Mouse (Mus musculus): ENCODE data around the gene Rpa1. TPM values are rescaled to one million over a fixed set of nuclear protein-coding genes. Genes with fewer than 3 reads are reported as not detected.

Gene Rpa1
- polyA plus RNA-seq, 1 experiment from 2014 or later: 154 TPM

DNA sequence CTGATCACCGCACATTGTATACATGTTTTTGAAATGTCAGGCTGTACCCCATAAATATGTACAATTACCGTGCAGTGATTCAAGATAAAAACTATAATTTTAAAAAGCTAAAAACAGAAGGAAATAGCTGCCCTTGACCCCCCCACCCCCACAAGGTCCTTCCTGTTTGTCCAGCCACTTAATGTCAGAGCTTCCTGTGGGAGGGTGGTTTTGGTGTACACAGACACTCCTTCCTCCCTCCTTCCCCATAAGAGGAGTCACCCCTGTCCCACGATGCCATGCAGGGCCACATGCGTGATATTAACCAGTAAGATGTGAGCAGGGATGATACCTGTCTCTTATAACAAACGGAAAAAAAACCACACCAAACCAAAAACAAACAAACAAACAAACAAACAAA is 92.8 kb downstream of the Rpa1 start:
- H3K4me1 ChIP-seq (ENCODE audit: control insufficient read depth, insufficient read depth, low read length): no peaks in the 10 kb centered on the region
- H3K27me3 ChIP-seq (ENCODE audit: control insufficient read depth, insufficient read depth, low read length): no peaks in the 10 kb centered on the region
- no peak for ATAC-seq (ENCODE audit: insufficient number of reproducible peaks, low FRiP score, low TSS enrichment, low read depth)
- no peak overlapping the region for H3K9ac ChIP-seq (ENCODE audit: low read length)
- H3K4me2 ChIP-seq (ENCODE audit: low read depth, severe bottlenecking): no peak overlapping the region
- no peaks in the 10 kb centered on the region for H3K9me3 ChIP-seq (ENCODE audit: control insufficient read depth, low read length)
- H3K36me3 ChIP-seq (ENCODE audit: control insufficient read depth, insufficient read depth, low read length): no peaks in the 10 kb centered on the region
- DNase-seq (ENCODE audit: low spot score): no peak
- H3K27ac ChIP-seq (replicated peaks; ENCODE audit: low read depth, low read length): no peak overlapping the region
- WGBS: 89% methylated on average over 5 of the region's 5 CpGs
- no peak overlapping the region for H3K4me3 ChIP-seq (ENCODE audit: low read depth, low read length)

DNA sequence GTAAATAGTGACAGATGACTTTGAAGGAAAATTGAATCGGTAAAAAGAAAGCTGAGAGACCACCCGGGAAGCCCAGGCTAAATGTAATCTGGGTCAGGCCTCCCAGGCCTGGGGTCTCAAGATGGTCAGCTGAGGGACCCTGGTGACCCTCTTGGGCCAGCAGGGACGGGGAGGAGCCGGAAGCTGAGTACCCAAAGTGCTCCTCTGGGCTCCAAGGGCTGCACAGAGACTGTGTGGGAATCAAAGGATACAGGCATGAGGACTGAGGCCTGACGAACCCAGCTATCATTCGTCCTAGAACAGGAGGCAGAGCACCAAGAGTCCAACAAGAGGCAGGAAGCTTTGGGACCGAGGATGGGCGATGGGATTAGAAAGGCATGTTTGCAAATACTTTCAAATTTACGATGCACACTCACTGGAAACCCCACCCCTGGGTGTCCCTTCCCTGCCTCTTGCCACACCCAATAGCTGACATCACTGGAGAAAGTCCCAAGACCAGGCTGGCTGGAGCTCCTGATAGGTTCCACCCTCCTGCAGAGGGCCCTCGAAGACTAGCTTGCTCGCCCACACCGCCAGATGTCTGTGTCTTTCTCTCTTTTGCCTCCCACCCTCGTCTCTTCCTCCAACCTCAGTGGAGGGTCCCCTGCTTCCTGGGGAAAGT is 93.7 kb downstream of the Rpa1 start:
- DNase-seq (ENCODE audit: low spot score): no peak
- Histone ChIP-seq H3K27me3 (ENCODE audit: control insufficient read depth, insufficient read depth, low read length) (no peaks in the 10 kb centered on the region), H3K27ac (replicated peaks; ENCODE audit: low read depth, low read length) (no peak overlapping the region)

DNA sequence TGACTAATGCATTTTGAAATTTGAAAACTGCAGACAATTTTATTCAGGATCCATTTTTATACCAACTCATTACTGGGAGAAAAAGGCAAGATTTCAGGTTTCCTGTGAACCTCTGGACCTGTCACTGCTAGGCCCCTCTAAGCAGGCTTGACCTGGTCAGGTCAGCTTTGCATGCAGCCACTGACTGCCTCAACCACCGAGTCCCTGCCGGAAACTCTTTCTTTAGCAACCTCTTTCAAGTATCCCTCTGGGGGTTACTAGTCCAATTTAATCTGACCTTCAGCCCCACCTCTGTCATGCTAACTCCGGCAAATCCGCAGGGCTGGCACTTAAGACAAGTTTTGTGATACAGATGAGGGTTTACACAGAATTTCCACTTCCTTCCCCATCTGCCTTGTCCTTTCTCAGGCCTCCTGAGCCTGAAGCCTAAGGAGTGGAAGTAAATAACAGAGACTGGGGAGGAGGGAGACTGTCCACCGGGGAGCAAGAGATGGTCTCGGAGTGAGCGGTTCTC is 96.5 kb downstream of the Rpa1 start:
- ATAC-seq (ENCODE audit: insufficient number of reproducible peaks, low FRiP score, low TSS enrichment, low read depth): no peak
- WGBS: 60% methylated on average over 7 of the region's 7 CpGs
- Histone ChIP-seq H3K9me3 (ENCODE audit: control insufficient read depth, low read length) (no peaks in the 10 kb centered on the region), H3K9ac (ENCODE audit: low read length) (no peak overlapping the region), H3K4me2 (ENCODE audit: low read depth, severe bottlenecking) (no peak overlapping the region), H3K4me3 (ENCODE audit: low read depth, low read length) (no peak overlapping the region), H3K27me3 (ENCODE audit: control insufficient read depth, insufficient read depth, low read length) (no peaks in the 10 kb centered on the region), H3K4me1 (ENCODE audit: control insufficient read depth, insufficient read depth, low read length) (0 out of 2 replicates have a peak, but pooled peaks cover 4% of the 10 kb centered on the region), H3K27ac (replicated peaks; ENCODE audit: low read depth, low read length) (no peak overlapping the region), H3K36me3 (ENCODE audit: control insufficient read depth, insufficient read depth, low read length) (no peaks in the 10 kb centered on the region)
- no peak for DNase-seq (ENCODE audit: low spot score)

More for the DNA sequence above, 93.7 kb downstream of the Rpa1 start:
- H3K4me1 ChIP-seq (ENCODE audit: control insufficient read depth, insufficient read depth, low read length): 0 out of 2 replicates have a peak, but pooled peaks cover 1% of the 10 kb centered on the region
- no peak overlapping the region for H3K9ac ChIP-seq (ENCODE audit: low read length)
- no peak overlapping the region for H3K4me2 ChIP-seq (ENCODE audit: low read depth, severe bottlenecking)
- no peak overlapping the region for H3K4me3 ChIP-seq (ENCODE audit: low read depth, low read length)
- H3K36me3 ChIP-seq (ENCODE audit: control insufficient read depth, insufficient read depth, low read length): no peaks in the 10 kb centered on the region
- H3K9me3 ChIP-seq (ENCODE audit: control insufficient read depth, low read length): no peaks in the 10 kb centered on the region
- 65% methylated on average over 13 of the region's 13 CpGs for WGBS
- no peak for ATAC-seq (ENCODE audit: insufficient number of reproducible peaks, low FRiP score, low TSS enrichment, low read depth)

DNA sequence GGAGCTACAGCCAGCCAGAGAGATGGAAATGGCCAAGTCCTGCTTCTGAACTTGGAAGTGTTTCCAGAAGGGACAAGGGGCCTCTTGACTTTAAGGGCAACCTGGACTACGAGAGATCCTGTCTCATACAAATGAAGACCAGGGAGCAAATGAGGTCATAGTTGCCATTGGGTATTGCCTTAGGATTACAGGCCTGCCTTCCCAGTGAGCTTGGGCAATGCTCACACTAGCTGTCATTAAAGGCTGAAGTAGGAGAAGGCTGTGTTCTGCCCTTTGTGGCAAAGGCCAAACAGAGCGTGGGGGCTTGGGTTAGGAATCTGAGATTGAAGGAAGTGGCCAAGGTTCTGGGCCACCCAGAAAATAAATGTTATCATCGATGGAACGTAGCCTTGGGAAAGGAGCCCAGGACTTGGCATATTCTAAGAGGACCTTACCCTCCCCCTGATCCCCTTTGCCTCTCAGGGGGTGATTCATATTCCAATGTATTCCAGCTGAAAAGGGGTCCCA is 97.1 kb downstream of the Rpa1 start:
- no peak overlapping the region for H3K27ac ChIP-seq (replicated peaks; ENCODE audit: low read depth, low read length)
- H3K9me3 ChIP-seq (ENCODE audit: control insufficient read depth, low read length): no peaks in the 10 kb centered on the region
- WGBS: 85% methylated on average over 4 of the region's 4 CpGs
- no peaks in the 10 kb centered on the region for H3K36me3 ChIP-seq (ENCODE audit: control insufficient read depth, insufficient read depth, low read length)
- H3K4me1 ChIP-seq (ENCODE audit: control insufficient read depth, insufficient read depth, low read length): 0 out of 2 replicates have a peak, but pooled peaks cover 4% of the 10 kb centered on the region
- no peak overlapping the region for H3K4me3 ChIP-seq (ENCODE audit: low read depth, low read length)
- H3K9ac ChIP-seq (ENCODE audit: low read length): no peak overlapping the region
- H3K4me2 ChIP-seq (ENCODE audit: low read depth, severe bottlenecking): no peak overlapping the region
- ATAC-seq (ENCODE audit: insufficient number of reproducible peaks, low FRiP score, low TSS enrichment, low read depth): no peak
- DNase-seq (ENCODE audit: low spot score): no peak
- H3K27me3 ChIP-seq (ENCODE audit: control insufficient read depth, insufficient read depth, low read length): no peaks in the 10 kb centered on the region

DNA sequence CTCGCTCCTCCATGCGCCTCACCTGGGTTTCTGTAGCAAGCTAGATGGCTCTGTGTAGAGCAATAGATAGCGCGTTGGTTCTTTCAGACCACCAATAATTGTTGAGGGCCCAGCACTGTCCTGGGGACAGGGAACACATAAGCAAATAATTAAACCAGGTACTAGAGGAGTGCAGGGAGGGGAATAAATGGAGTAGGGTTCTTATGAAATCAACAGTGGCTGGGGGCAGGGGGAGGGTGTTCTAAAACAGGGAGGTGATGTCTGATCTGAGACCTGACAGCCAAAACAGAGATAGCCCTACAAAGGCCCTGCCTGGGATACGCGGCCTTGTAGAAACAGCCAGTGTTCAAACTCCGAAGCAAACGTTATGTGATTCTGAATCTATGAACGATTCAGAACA is 98.5 kb downstream of the Rpa1 start:
- Histone ChIP-seq H3K9ac (ENCODE audit: low read length) (no peak overlapping the region), H3K27me3 (ENCODE audit: control insufficient read depth, insufficient read depth, low read length) (no peaks in the 10 kb centered on the region), H3K4me3 (ENCODE audit: low read depth, low read length) (no peak overlapping the region), H3K4me1 (ENCODE audit: control insufficient read depth, insufficient read depth, low read length) (peaks cover 9% of the 10 kb centered on the region), H3K9me3 (ENCODE audit: control insufficient read depth, low read length) (no peaks in the 10 kb centered on the region), H3K36me3 (ENCODE audit: control insufficient read depth, insufficient read depth, low read length) (no peaks in the 10 kb centered on the region), H3K4me2 (ENCODE audit: low read depth, severe bottlenecking) (no peak overlapping the region), H3K27ac (replicated peaks; ENCODE audit: low read depth, low read length) (no peak overlapping the region)
- no peak for DNase-seq (ENCODE audit: low spot score)
- ATAC-seq (ENCODE audit: insufficient number of reproducible peaks, low FRiP score, low TSS enrichment, low read depth): no peak
- WGBS: 87% methylated on average over 9 of the region's 9 CpGs

Small RNA genes lying within 50 kb of the gene (microRNA-seq; reads per million reads assigned to microRNA genes)
- gene Gm47300: not detected

Other genes with a start within 250 kb of the Rpa1 start
- gene Hic1, start 178.8 kb downstream of the Rpa1 start, polyA plus RNA-seq (2014; fragmentation: Nextera tagmentation; extraction: Ambion mirVana): 4.1 and 4.5 TPM in 2 replicates
- 38.2 and 39.8 TPM in 2 replicates for gene Ovca2, start 169.5 kb downstream of the Rpa1 start, polyA plus RNA-seq (2014; fragmentation: Nextera tagmentation; extraction: Ambion mirVana)
- 24.1 and 25.5 TPM in 2 replicates for gene Dph1, start 157.1 kb downstream of the Rpa1 start, polyA plus RNA-seq (2014; fragmentation: Nextera tagmentation; extraction: Ambion mirVana)
- 0.75 and 0.78 TPM in 2 replicates for gene Rtn4rl1, start 154.5 kb downstream of the Rpa1 start, polyA plus RNA-seq (2014; fragmentation: Nextera tagmentation; extraction: Ambion mirVana)
- 14.3 and 15.2 TPM in 2 replicates for gene Smyd4, start 109 bp upstream of the Rpa1 start, polyA plus RNA-seq (2014; fragmentation: Nextera tagmentation; extraction: Ambion mirVana)
- gene Serpinf1, start 74.4 kb upstream of the Rpa1 start, polyA plus RNA-seq (2014; fragmentation: Nextera tagmentation; extraction: Ambion mirVana): 174 and 194 TPM in 2 replicates
- 0.52 TPM in 1 of 2 replicates, not detected in the other for gene Serpinf2, start 91.3 kb upstream of the Rpa1 start, polyA plus RNA-seq (2014; fragmentation: Nextera tagmentation; extraction: Ambion mirVana)
- gene Wdr81, start 106.4 kb upstream of the Rpa1 start, polyA plus RNA-seq (2014; fragmentation: Nextera tagmentation; extraction: Ambion mirVana): 3.3 and 3.4 TPM in 2 replicates
- gene Tlcd2, start 113.4 kb upstream of the Rpa1 start, polyA plus RNA-seq (2014; fragmentation: Nextera tagmentation; extraction: Ambion mirVana): 10.4 and 11.3 TPM in 2 replicates
- 111 and 123 TPM in 2 replicates for gene Prpf8, start 138.5 kb upstream of the Rpa1 start, polyA plus RNA-seq (2014; fragmentation: Nextera tagmentation; extraction: Ambion mirVana)
- gene Rilp, start 161.8 kb upstream of the Rpa1 start, polyA plus RNA-seq (2014; fragmentation: Nextera tagmentation; extraction: Ambion mirVana): 0.50 and 0.59 TPM in 2 replicates
- gene Scarf1, start 165.2 kb upstream of the Rpa1 start, polyA plus RNA-seq (2014; fragmentation: Nextera tagmentation; extraction: Ambion mirVana): 4.5 and 4.7 TPM in 2 replicates
- 4.0 and 4.2 TPM in 2 replicates for gene Slc43a2, start 183.4 kb upstream of the Rpa1 start, polyA plus RNA-seq (2014; fragmentation: Nextera tagmentation; extraction: Ambion mirVana)
- gene Pitpna, start 239.8 kb upstream of the Rpa1 start, polyA plus RNA-seq (2014; fragmentation: Nextera tagmentation; extraction: Ambion mirVana): 67.3 and 70.7 TPM in 2 replicates